Mouse (Mus musculus) liver, adult 2 months (tissue): ENCODE measurements around the gene Filip1. TPM values are rescaled to one million over a fixed set of nuclear protein-coding genes. Genes with fewer than 3 reads are reported as not detected.

Experiments used
- DNase-seq: peaks from one replicate; pipeline ENCODE4 v3.0.0-alpha.2; 2011; ENCODE audit warnings: low read depth, low spot score; ENCODE audit errors: extremely low read depth
- H3K27ac ChIP-seq: fragments of 200-500 bp; replicated peaks from 2 replicates; pipeline ENCODE4 v1.5.1; 2012; ENCODE audit warnings: low read depth, mild to moderate bottlenecking, control low read depth, inconsistent platforms, low read length; ENCODE audit not compliant: insufficient read depth
- H3K27me3 ChIP-seq: fragments of 200-500 bp; 2 replicates; pipeline ENCODE4 v1.6.1; 2012; ENCODE audit warnings: mild to moderate bottlenecking, moderate library complexity, low read length, inconsistent platforms; ENCODE audit not compliant: control insufficient read depth, insufficient read depth
- H3K36me3 ChIP-seq: fragments of 200-500 bp; 2 replicates; pipeline ENCODE4 v1.6.1; 2012; ENCODE audit warnings: low read length, inconsistent platforms; ENCODE audit not compliant: control insufficient read depth, insufficient read depth
- H3K4me1 ChIP-seq: fragments of 200-500 bp; 2 replicates; pipeline ENCODE4 v1.6.1; 2011; ENCODE audit warnings: low read length; ENCODE audit not compliant: control insufficient read depth, insufficient read depth
- H3K4me3 ChIP-seq: fragments of 200-500 bp; 2 replicates; pipeline ENCODE4 v1.5.1; 2011; ENCODE audit warnings: low read depth, mild to moderate bottlenecking, control low read depth, low read length, moderate library complexity; ENCODE audit not compliant: insufficient read depth
- H3K79me2 ChIP-seq: fragments of 200-500 bp; 2 replicates; pipeline ENCODE4 v1.6.1; 2012; ENCODE audit warnings: inconsistent platforms, mild to moderate bottlenecking, low read length, moderate library complexity; ENCODE audit not compliant: control insufficient read depth, insufficient read depth
- H3K9ac ChIP-seq: fragments of 200-500 bp; 2 replicates; pipeline ENCODE4 v1.6.1; 2012; ENCODE audit warnings: low read depth, mild to moderate bottlenecking, control low read depth, inconsistent platforms, low read length
- CTCF ChIP-seq: fragments of 200-500 bp; IDR thresholded peaks from 2 replicates; pipeline ENCODE4 v1.5.1; 2011; ENCODE audit warnings: low read depth, low read length, control low read depth
- POLR2A ChIP-seq: fragments of 200-500 bp; IDR thresholded peaks from 2 replicates; pipeline ENCODE4 v1.6.1; 2011; ENCODE audit warnings: low read length, control low read depth; ENCODE audit not compliant: insufficient read depth; ENCODE audit errors: extremely low read depth
- WGBS: fragments of 180-500 bp; shearing (Covaris S2); methylation state at CpG from one replicate; pipeline ENCODE4 v1.1.7; 2018; 5-methylcytosine and 5-hydroxymethylcytosine counted together
- polyA plus RNA-seq: library from polyadenylated mRNA; depleted of rRNA; stranded (reverse); fragments of >200 nt; gene quantifications from 2 replicates; pipeline ENCODE4 v1.2.3, GENCODE M21; 2012
- total RNA-seq: library from RNA; depleted of rRNA; stranded (reverse); fragments of >200 nt; gene quantifications from 2 replicates; pipeline ENCODE4 v1.2.3, GENCODE M21; 2014

Gene Filip1
- total and polyA plus RNA-seq, 2 experiments, result 0.10 to 1.2 TPM

DNA sequence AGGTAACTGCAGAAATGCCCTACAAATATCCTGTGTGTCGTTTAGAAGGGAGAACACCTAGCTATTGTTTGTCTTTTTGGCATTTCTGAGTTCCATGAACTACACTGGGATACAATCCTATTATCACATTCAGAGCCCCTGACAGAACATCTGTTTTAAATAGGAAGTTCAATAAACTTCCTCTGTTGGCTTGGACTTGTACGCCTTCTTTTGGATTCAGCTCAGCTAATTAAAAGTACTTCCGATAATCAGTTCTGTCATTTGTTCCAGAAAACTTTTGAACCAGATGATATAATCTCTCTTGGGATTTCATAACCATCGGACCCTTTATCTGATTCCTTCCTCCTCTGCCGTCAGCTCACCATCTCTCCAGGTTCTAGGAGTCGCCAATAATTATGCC, 203.2 kb downstream of the Filip1 start:
- 63% methylated on average over 6 of the region's 6 CpGs for WGBS
- Histone ChIP-seq H3K27me3 (no peaks in the 10 kb centered on the region), H3K36me3 (no peaks in the 10 kb centered on the region), H3K9ac (no peak overlapping the region), H3K27ac (no peak overlapping the region), H3K4me3 (no peak overlapping the region), H3K79me2 (no peaks in the 10 kb centered on the region), H3K4me1 (no peaks in the 10 kb centered on the region)
- DNase-seq, result no peak
- TF ChIP-seq POLR2A (no peak), CTCF (no peak)

DNA sequence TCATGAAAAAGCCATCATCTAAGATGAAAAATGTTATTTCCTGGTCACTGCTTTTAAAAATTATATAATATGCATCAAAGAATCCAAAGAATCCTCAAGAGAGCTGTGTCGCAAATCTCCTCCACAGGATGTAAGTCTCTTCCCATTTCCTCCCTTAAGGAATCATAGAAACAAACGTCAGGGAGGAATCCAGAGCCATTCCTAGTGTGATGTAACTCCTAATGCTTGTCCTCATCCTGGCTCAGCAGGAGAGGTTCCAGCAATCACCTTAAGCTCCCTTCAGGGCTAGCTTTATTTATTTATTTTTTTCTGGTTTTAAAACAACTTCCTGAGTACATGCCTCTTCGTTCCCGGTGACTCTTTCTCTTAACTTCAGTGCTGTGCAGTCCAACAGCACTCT, 205.5 kb downstream of the Filip1 start:
- no peak overlapping the region for H3K27ac ChIP-seq
- no peak for DNase-seq
- no peak for TF ChIP-seq CTCF
- TF ChIP-seq POLR2A, result no peak
- H3K4me3 ChIP-seq, result no peak overlapping the region
- no peaks in the 10 kb centered on the region for H3K36me3 ChIP-seq
- H3K4me1 ChIP-seq, result no peaks in the 10 kb centered on the region
- H3K9ac ChIP-seq, result no peak overlapping the region
- WGBS, result 54% methylated on average over 4 of the region's 4 CpGs
- no peaks in the 10 kb centered on the region for H3K27me3 ChIP-seq
- no peaks in the 10 kb centered on the region for H3K79me2 ChIP-seq

DNA sequence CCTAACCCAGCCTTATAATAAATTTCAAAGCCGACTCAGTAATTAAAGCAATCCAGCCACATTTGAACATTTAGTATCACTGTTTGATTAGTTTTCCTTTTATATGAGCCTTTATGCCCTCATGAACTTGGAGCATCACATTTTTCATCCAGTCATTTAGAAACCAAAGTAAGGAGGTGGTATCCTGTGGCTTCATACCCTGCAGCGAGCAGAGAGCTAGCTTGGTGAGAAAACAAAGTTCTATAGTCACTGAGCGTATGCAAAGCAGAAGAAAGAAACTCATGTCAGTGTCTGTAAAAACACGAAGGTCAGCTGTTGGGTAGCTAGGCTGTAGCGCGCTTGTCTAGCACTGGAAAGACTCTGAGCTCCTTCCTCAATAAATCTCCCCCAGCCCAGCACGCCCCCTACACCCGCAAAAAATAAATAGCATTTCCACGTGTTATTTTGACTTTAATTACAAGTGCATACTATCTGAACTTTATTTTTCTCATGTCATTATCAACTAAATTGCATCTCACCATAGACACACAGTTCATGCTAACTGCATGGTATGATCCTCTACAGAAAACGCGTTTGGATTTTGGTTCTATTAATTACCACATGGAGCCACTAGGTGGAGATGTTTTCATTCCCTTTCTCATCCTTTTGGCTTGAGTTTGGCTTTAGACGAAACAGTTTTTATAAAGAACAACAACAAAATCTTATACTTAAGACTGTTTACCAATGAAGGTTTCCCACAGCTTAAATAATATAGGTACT, 206.2 kb downstream of the Filip1 start:
- no peaks in the 10 kb centered on the region for H3K4me1 ChIP-seq

DNA sequence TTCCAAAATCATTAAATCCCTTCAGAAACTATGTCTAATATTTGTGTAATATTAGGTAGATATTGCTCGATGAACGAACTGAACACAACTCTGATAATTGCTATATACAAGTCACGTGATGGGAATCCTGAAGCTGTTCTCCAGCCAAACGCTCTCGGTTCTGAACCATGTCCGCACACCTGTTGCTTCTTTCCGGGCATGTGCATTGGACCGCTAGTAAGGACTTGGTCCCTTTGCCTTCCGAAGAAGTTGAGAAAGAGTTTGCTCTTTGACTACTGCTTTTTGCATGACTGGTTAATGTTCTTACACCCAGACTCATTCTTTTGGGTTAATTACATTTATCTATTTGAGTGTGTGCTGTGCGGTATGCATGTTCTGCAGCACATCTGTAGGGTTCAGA, 207.2 kb downstream of the Filip1 start:
- no peak overlapping the region for H3K4me3 ChIP-seq
- no peaks in the 10 kb centered on the region for H3K79me2 ChIP-seq
- TF ChIP-seq POLR2A, result no peak
- no peak for TF ChIP-seq CTCF
- H3K27ac ChIP-seq, result no peak overlapping the region
- no peak for DNase-seq
- no peaks in the 10 kb centered on the region for H3K4me1 ChIP-seq
- no peak overlapping the region for H3K9ac ChIP-seq
- H3K36me3 ChIP-seq, result no peaks in the 10 kb centered on the region
- WGBS, result 90% methylated on average over 10 of the region's 10 CpGs
- H3K27me3 ChIP-seq, result no peaks in the 10 kb centered on the region

More for the DNA sequence above, 206.2 kb downstream of the Filip1 start:
- H3K27ac ChIP-seq, result no peak overlapping the region
- DNase-seq, result peak; percentile 40
- no peaks in the 10 kb centered on the region for H3K36me3 ChIP-seq
- TF ChIP-seq CTCF (peak; percentile 42), POLR2A (no peak)
- no peaks in the 10 kb centered on the region for H3K27me3 ChIP-seq
- H3K79me2 ChIP-seq, result no peaks in the 10 kb centered on the region
- H3K9ac ChIP-seq, result no peak overlapping the region
- WGBS, result 46% methylated on average over 12 of the region's 12 CpGs
- H3K4me3 ChIP-seq, result no peak overlapping the region

DNA sequence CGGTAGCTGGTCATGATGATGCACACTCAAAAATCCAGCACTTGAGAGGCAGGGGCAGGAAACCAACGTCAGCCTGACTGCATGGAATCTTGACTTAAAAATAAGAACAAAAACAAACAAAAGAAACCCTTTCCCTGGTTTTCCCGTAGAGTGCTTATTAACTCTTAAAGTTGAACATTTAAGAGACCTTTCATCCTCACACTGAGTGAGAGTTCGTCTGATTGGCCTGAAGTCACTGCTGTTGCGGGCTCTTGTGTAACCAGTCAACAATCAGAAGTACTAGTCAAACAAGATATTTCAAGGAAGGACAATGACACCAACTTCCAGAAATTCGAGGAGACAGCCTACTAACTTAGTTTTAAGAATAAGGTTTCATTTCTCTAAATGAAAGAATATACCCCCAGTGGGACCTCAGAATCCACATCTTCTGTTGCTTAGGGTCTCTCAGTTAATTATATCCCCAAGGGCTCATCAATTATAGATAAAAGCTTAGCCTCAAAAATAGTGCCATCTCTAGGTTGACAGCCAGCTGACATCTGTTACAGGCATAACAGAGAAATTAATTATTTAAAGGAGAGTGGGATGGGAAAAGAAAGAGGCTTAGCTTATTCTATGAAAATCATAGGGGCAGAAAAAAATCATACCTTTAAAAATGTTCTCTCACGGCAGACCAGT, 216.1 kb downstream of the Filip1 start:
- peaks cover 6% of the 10 kb centered on the region; the same call in 1 of the 2 replicates for H3K79me2 ChIP-seq
- no peak overlapping the region for H3K4me3 ChIP-seq
- H3K36me3 ChIP-seq, result no peaks in the 10 kb centered on the region
- peak overlapping the region; percentile 23 for H3K9ac ChIP-seq
- peak overlapping the region; percentile 70 for H3K27ac ChIP-seq
- peak; percentile 91 for DNase-seq
- WGBS, result 29% methylated on average over 7 of the region's 7 CpGs
- H3K4me1 ChIP-seq, result peaks cover 10% of the 10 kb centered on the region; the same call in 1 of the 2 replicates
- TF ChIP-seq POLR2A (no peak), CTCF (no peak)
- no peaks in the 10 kb centered on the region for H3K27me3 ChIP-seq

DNA sequence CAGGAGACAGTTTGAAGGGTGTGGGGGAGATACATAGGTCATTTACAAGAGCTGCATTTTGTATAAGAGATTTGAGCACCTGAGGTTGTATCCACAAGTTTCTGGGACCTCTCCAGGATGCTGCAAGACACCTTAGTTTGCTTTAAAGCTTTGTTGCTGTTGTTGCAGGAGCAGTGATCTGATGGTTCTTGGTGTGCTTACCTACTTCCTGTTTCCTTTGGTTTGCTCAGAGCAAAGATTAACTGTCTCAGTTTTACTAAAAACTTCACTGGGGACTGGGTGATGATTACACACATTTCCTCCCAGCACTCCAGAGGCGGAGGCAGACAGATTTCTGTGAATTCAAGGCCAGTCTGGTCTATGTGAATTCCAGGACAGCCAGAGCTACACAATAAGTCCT, 217.6 kb downstream of the Filip1 start:
- 10% methylated on average over 1 of the region's 1 CpGs for WGBS
- TF ChIP-seq POLR2A, result no peak
- no peak for TF ChIP-seq CTCF
- Histone ChIP-seq H3K4me1 (peaks cover 19% of the 10 kb centered on the region), H3K9ac (no peak overlapping the region; the same call in 1 of the 2 replicates), H3K79me2 (peaks cover 9% of the 10 kb centered on the region), H3K36me3 (no peaks in the 10 kb centered on the region), H3K27me3 (no peaks in the 10 kb centered on the region), H3K4me3 (no peak overlapping the region), H3K27ac (peak overlapping the region; percentile 72)
- DNase-seq, result no peak
